Mouse (Mus musculus): ENCODE measurements around the gene Olfr635.

DNA sequence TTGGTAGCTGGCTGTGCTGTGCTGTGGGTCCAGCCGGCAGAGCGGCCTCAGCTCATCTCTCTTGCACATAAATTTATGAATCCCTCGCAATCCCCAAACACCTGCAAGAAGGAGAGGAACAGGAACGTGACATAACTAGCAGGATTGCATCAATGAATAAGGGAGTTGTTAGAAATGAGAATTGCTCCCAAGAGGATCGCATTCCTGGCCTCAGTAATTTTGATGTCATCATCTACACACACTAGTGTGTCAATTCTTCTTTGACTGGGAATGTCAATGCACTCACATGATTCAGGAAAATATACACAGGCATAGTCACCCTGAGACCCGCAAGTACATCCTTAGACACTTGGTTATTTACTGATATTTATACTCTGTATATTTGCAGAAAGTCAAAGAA, 54.5 kb downstream of the Olfr635 start, which contains the start of gene Olfr640:
- no peak for TF ChIP-seq CTCF (IDR thresholded peaks at IDR 0.05; ENCODE audit: insufficient read depth, low read length)
- no peak for TF ChIP-seq POLR2A (IDR thresholded peaks at IDR 0.05; ENCODE audit: borderline replicate concordance, extremely low read depth, low read depth, low read length)

All from lung, adult 2 months (tissue).